Mouse (Mus musculus) CH12.LX (cell line): Measurements from ENCODE around the gene Ethe1. TPM values are rescaled to one million over a fixed set of nuclear protein-coding genes. Genes with fewer than 3 reads are reported as not detected.

Source experiments
- DNase-seq: peaks from one replicate; pipeline ENCODE4 v3.0.0-alpha.2; 2013; ENCODE audit errors: extremely low read depth
- H3K27ac ChIP-seq: 2 replicates; pipeline ENCODE4 v1.5.1; 2012; ENCODE audit warnings: low read depth, mild to moderate bottlenecking, control low read depth, moderate library complexity; ENCODE audit not compliant: insufficient read depth
- H3K27me3 ChIP-seq: replicated peaks from 2 replicates; pipeline ENCODE3; 2012; ENCODE audit warnings: inconsistent platforms
- H3K36me3 ChIP-seq, 2 experiments: replicated peaks in 1 of 2; 2 replicates each; pipeline versions ENCODE3 to v1.6.1; 2012; ENCODE audit warnings: inconsistent platforms in 1 of 2, low read length in 1 of 2, mild to moderate bottlenecking in 1 of 2, mixed read lengths in 1 of 2, moderate library complexity in 1 of 2; ENCODE audit not compliant: control insufficient read depth in 1 of 2, insufficient read depth in 1 of 2
- H3K4me1 ChIP-seq, 2 experiments: 2 replicates each; pipeline ENCODE4 v1.6.1; 2012; ENCODE audit warnings: inconsistent platforms in 1 of 2, moderate library complexity in 1 of 2; ENCODE audit not compliant: insufficient read depth in 2 of 2, control insufficient read depth in 1 of 2
- H3K4me2 ChIP-seq: 2 replicates; pipeline ENCODE4 v1.6.1; 2012; ENCODE audit warnings: low read depth, mild to moderate bottlenecking, control low read depth; ENCODE audit not compliant: poor library complexity, insufficient read depth, severe bottlenecking
- H3K4me3 ChIP-seq, 3 experiments: fragments of 150-350 bp in 1 of 3; sonication (generic) in 1 of 3; replicated peaks in 1 of 3; 2 replicates each; pipeline versions ENCODE3 to v1.5.1; 2011 to 2012; ENCODE audit warnings: low read depth in 2 of 3, low read length in 2 of 3, mild to moderate bottlenecking in 2 of 3, moderate library complexity in 2 of 3, control low read depth in 1 of 3, improper control_type of control experiment in 1 of 3, inconsistent platforms in 1 of 3, mixed read lengths in 1 of 3; ENCODE audit not compliant: poor library complexity in 1 of 3
- H3K79me2 ChIP-seq: replicated peaks from 2 replicates; pipeline ENCODE4 v1.6.1; 2012; ENCODE audit warnings: mild to moderate bottlenecking, moderate library complexity; ENCODE audit not compliant: control insufficient read depth, poor library complexity, insufficient read depth, severe bottlenecking; ENCODE audit errors: extremely low read depth
- H3K9ac ChIP-seq: 2 replicates; pipeline ENCODE4 v1.6.1; 2012; ENCODE audit warnings: low read depth, mild to moderate bottlenecking, control low read depth, moderate library complexity; ENCODE audit not compliant: insufficient read depth
- H3K9me3 ChIP-seq: replicated peaks from 2 replicates; pipeline ENCODE3; 2012; ENCODE audit warnings: low read length, inconsistent platforms, mixed read lengths
- BHLHE40 ChIP-seq: IDR thresholded peaks from 2 replicates; pipeline ENCODE4 v1.6.1; 2011; ENCODE audit warnings: mild to moderate bottlenecking, low read depth, low read length, improper control_type of control experiment
- CHD1 ChIP-seq: IDR thresholded peaks from 2 replicates; pipeline ENCODE4 v1.6.1; 2012; ENCODE audit warnings: low read depth, low read length, improper control_type of control experiment, inconsistent platforms
- CHD2 ChIP-seq: IDR thresholded peaks from 2 replicates; pipeline ENCODE4 v1.6.1; 2011; ENCODE audit warnings: low read length, improper control_type of control experiment
- CTCF ChIP-seq, 2 experiments: IDR thresholded peaks in 1 of 2; conservative IDR thresholded peaks in 1 of 2; 2 replicates each; pipeline ENCODE4 v1.5.1; 2011 to 2012; ENCODE audit warnings: low read depth in 2 of 2, low read length in 2 of 2, improper control_type of control experiment in 1 of 2, inconsistent platforms in 1 of 2, mild to moderate bottlenecking in 1 of 2, moderate library complexity in 1 of 2
- E2F4 ChIP-seq: IDR thresholded peaks from 2 replicates; pipeline ENCODE4 v1.6.1; 2011; ENCODE audit warnings: low read depth, low read length, improper control_type of control experiment; ENCODE audit not compliant: insufficient replicate concordance
- EP300 ChIP-seq: IDR thresholded peaks from 2 replicates; pipeline ENCODE4 v1.6.1; 2011; ENCODE audit warnings: low read length, improper control_type of control experiment
- ETS1 ChIP-seq: conservative IDR thresholded peaks from 2 replicates; pipeline ENCODE4 v1.6.1; 2012; ENCODE audit warnings: low read depth, mild to moderate bottlenecking, inconsistent platforms, low read length, improper control_type of control experiment, moderate library complexity
- HCFC1 ChIP-seq: IDR thresholded peaks from 2 replicates; pipeline ENCODE4 v1.6.1; 2012; ENCODE audit warnings: low read depth, mild to moderate bottlenecking, inconsistent platforms, low read length, improper control_type of control experiment
- JUN ChIP-seq: IDR thresholded peaks from 2 replicates; pipeline ENCODE4 v1.6.1; 2011; ENCODE audit warnings: low read depth, mild to moderate bottlenecking, low read length, improper control_type of control experiment, moderate library complexity; ENCODE audit not compliant: insufficient read depth
- KAT2A ChIP-seq: IDR thresholded peaks from 2 replicates; pipeline ENCODE4 v1.6.1; 2012; ENCODE audit warnings: low read length, improper control_type of control experiment, inconsistent platforms; ENCODE audit not compliant: insufficient replicate concordance
- MAFK ChIP-seq: IDR thresholded peaks from 2 replicates; pipeline ENCODE4 v1.6.1; 2011; ENCODE audit warnings: low read length, improper control_type of control experiment; ENCODE audit not compliant: insufficient replicate concordance
- MAZ ChIP-seq: IDR thresholded peaks from 2 replicates; pipeline ENCODE4 v1.6.1; 2012; ENCODE audit warnings: low read depth, mild to moderate bottlenecking, inconsistent platforms, low read length, improper control_type of control experiment, moderate library complexity
- MEF2A ChIP-seq: IDR thresholded peaks from 2 replicates; pipeline ENCODE4 v1.6.1; 2014; ENCODE audit warnings: low read depth, mild to moderate bottlenecking, inconsistent platforms, low read length, improper control_type of control experiment, borderline replicate concordance
- MYC ChIP-seq: IDR thresholded peaks from 2 replicates; pipeline ENCODE4 v1.6.1; 2011; ENCODE audit warnings: low read depth, mild to moderate bottlenecking, improper control_type of control experiment, low read length
- NELFE ChIP-seq: IDR thresholded peaks from 2 replicates; pipeline ENCODE4 v1.6.1; 2011; ENCODE audit warnings: low read depth, low read length, improper control_type of control experiment
- NRF1 ChIP-seq: IDR thresholded peaks from 2 replicates; pipeline ENCODE4 v1.6.1; 2014; ENCODE audit warnings: low read depth, mild to moderate bottlenecking, inconsistent platforms, low read length, improper control_type of control experiment, moderate library complexity
- PAX5 ChIP-seq: IDR thresholded peaks from 2 replicates; pipeline ENCODE4 v1.6.1; 2012; ENCODE audit warnings: low read length, inconsistent platforms, mixed read lengths
- POLR2A ChIP-seq: IDR thresholded peaks from 2 replicates; pipeline ENCODE4 v1.6.1; 2011; ENCODE audit warnings: low read depth, mild to moderate bottlenecking, improper control_type of control experiment, low read length
- POLR2AphosphoS2 ChIP-seq: IDR thresholded peaks from 2 replicates; pipeline ENCODE4 v1.6.1; 2011; ENCODE audit warnings: low read depth, low read length, improper control_type of control experiment
- RAD21 ChIP-seq: IDR thresholded peaks from 2 replicates; pipeline ENCODE4 v1.6.1; 2011; ENCODE audit warnings: low read depth, mild to moderate bottlenecking, low read length, improper control_type of control experiment, moderate library complexity
- RCOR1 ChIP-seq: conservative IDR thresholded peaks from 2 replicates; pipeline ENCODE4 v1.6.1; 2012; ENCODE audit warnings: low read depth, mild to moderate bottlenecking, inconsistent platforms, low read length, improper control_type of control experiment
- SIN3A ChIP-seq: IDR thresholded peaks from 2 replicates; pipeline ENCODE4 v1.6.1; 2012; ENCODE audit warnings: low read length, improper control_type of control experiment, inconsistent platforms
- SMC3 ChIP-seq: IDR thresholded peaks from 2 replicates; pipeline ENCODE4 v1.6.1; 2011; ENCODE audit warnings: low read depth, low read length, improper control_type of control experiment
- TBP ChIP-seq: conservative IDR thresholded peaks from 2 replicates; pipeline ENCODE4 v1.6.1; 2011; ENCODE audit warnings: low read depth, low read length, improper control_type of control experiment
- TCF12 ChIP-seq: IDR thresholded peaks from 2 replicates; pipeline ENCODE4 v1.6.1; 2014; ENCODE audit warnings: low read depth, mild to moderate bottlenecking, inconsistent platforms, low read length, improper control_type of control experiment
- UBTF ChIP-seq: IDR thresholded peaks from 2 replicates; pipeline ENCODE4 v1.6.1; 2012; ENCODE audit warnings: low read depth, mild to moderate bottlenecking, inconsistent platforms, low read length, improper control_type of control experiment, moderate library complexity
- USF1 ChIP-seq: IDR thresholded peaks from 2 replicates; pipeline ENCODE4 v1.6.1; 2014; ENCODE audit warnings: low read depth, mild to moderate bottlenecking, inconsistent platforms, low read length, improper control_type of control experiment
- USF2 ChIP-seq: conservative IDR thresholded peaks from 2 replicates; pipeline ENCODE4 v1.6.1; 2011; ENCODE audit warnings: low read depth, low read length, improper control_type of control experiment
- ZC3H11A ChIP-seq: IDR thresholded peaks from 2 replicates; pipeline ENCODE4 v1.6.1; 2012; ENCODE audit warnings: low read depth, mild to moderate bottlenecking, inconsistent platforms, low read length, improper control_type of control experiment
- ZKSCAN1 ChIP-seq: IDR thresholded peaks from 2 replicates; pipeline ENCODE4 v1.6.1; 2012; ENCODE audit warnings: low read depth, inconsistent platforms, low read length, improper control_type of control experiment, borderline replicate concordance
- ZMIZ1 ChIP-seq: IDR thresholded peaks from 2 replicates; pipeline ENCODE4 v1.6.1; 2012; ENCODE audit warnings: low read depth, mild to moderate bottlenecking, inconsistent platforms, low read length, improper control_type of control experiment
- dilution Hi-C: fragments of 300-500 bp; cut with MboI; formaldehyde crosslinking; loops from 2 replicates; pipeline ENCODE4 v1.14.3; 2020; ENCODE audit warnings: low sequenced_read_pairs; ENCODE audit not compliant: extremely low pct_unique_long_range_greater_than_20kb, extremely low pct_ligation_motif_present
- in situ Hi-C: fragments of 300-500 bp; cut with MboI; formaldehyde crosslinking; loops from 3 replicates; pipeline ENCODE4 v1.14.3; 2019; ENCODE audit warnings: low sequenced_read_pairs, low pct_ligation_motif_present, low pct_unique_long_range_greater_than_20kb, mixed read lengths
- polyA plus RNA-seq: library from polyadenylated mRNA; unstranded; fragments of >175 nt; gene quantifications from 2 replicates; pipeline ENCODE4 v1.2.1, GENCODE M21; 2012; ENCODE audit warnings: low read depth; ENCODE audit not compliant: insufficient read length
- total RNA-seq, 2 experiments: library from RNA; depleted of rRNA; stranded (reverse); fragments of 300-350 nt in 1 of 2; fragments of >200 nt in 1 of 2; gene quantifications; 2 replicates each; pipeline ENCODE4 v1.2.3; 2012 to 2014

Ethe1 gene
- total and polyA plus RNA-seq, 3 experiments, result 22.8 to 32.0 (median 24.1) TPM

DNA sequence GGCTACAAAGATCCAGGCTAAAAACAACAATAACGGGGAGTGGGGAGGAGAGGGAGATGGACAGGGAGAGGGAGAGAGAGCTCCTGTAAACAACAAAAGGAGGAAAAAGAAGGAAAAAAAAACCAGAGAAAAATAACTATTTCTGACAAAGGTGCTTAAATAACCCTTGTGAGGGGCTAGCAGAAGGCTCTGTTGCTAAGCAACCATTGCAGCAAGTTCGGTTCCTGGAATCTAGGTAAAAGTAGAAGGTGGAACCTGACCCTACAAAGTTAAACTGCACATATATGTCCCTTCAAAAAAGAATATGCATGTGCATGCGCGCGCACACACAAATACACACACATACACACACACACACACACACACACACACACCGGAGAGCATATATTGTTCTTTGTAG, 5.4 kb downstream of the Ethe1 start:
- Histone ChIP-seq H3K4me3 (no peak overlapping the region), H3K4me1 (peaks cover 6 to 37% of the 10 kb centered on the region in 2 experiments), H3K9ac (no peak overlapping the region), H3K79me2 (no peaks in the 10 kb centered on the region), H3K27me3 (no peaks in the 10 kb centered on the region), H3K9me3 (no peaks in the 10 kb centered on the region), H3K4me2 (no peak overlapping the region), H3K36me3 (peaks cover 0 to 18% of the 10 kb centered on the region in 2 experiments), H3K27ac (no peak overlapping the region)
- no peak for TF ChIP-seq E2F4
- TF ChIP-seq RCOR1, result no peak
- TF ChIP-seq MYC, result no peak
- no peak for TF ChIP-seq MAZ
- no peak for TF ChIP-seq USF1
- no peak for TF ChIP-seq NELFE
- no peak for TF ChIP-seq UBTF
- no peak for TF ChIP-seq SMC3
- TF ChIP-seq CHD2, result no peak
- TF ChIP-seq BHLHE40, result no peak
- dilution Hi-C loops (no loop called here), in situ Hi-C loops (loop anchor here (10.0 kb wide), 1 partner anchor 58 kb away; the partner anchor contains the start of gene Irgq)
- DNase-seq, result no peak

DNA sequence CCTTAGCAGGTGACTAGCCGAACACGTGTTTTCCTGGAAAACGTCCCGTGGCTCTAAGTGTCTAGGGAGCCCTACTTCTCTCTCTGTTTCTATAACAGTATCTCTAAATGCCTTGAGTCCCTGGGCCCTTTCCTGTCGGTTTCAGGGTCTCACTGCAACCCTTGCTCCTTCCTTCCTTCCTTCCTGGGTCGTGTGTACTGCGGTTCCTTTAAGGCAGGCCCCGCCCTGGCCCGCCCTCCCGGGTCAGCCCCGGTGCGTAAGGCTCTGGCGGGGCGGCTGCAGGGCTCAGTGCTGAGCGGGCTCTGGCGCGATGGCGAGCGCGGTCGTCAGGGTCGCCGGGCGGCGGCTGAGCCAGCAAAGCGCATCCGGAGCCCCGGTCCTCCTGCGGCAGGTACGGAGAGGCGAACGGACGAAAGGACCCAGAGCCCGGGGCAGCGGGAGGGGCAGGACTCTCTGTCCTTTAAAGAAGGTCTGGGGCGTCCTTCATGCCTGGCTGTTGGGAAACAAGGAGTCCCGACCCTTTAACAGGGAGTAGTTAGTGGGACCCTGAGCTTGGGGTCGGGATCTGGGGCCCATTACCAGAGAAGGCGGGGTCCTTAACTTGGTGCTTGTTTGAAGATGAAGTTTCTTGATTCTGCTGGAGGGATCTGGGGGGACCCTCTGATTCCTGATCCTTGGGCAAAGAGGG, 6.4 kb downstream of the Ethe1 start:
- dilution Hi-C loops, result no loop called here
- no peaks in the 10 kb centered on the region for H3K9me3 ChIP-seq
- H3K4me1 ChIP-seq, result peaks cover 6 to 37% of the 10 kb centered on the region in 2 experiments
- in situ Hi-C loops, result loop anchor here (10.0 kb wide), 1 partner anchor 59 kb away; the partner anchor contains the start of gene Irgq
- H3K4me3 ChIP-seq, result peak overlapping the region; percentile 58 to 69 (median 66)
- peak overlapping the region; percentile 44 for H3K9ac ChIP-seq
- H3K4me2 ChIP-seq, result peak overlapping the region; percentile 31
- no peak overlapping the region for H3K27ac ChIP-seq
- DNase-seq, result peak; percentile 62
- no peaks in the 10 kb centered on the region for H3K27me3 ChIP-seq
- H3K36me3 ChIP-seq, result peaks cover 0 to 22% of the 10 kb centered on the region in 2 experiments
- no peaks in the 10 kb centered on the region for H3K79me2 ChIP-seq
- 0 out of 2 replicates have a peak, but pooled peaks have one; percentile 7 for TF ChIP-seq NRF1
- TF ChIP-seq NELFE, result peak; percentile 60
- no peak for TF ChIP-seq PAX5
- no peak for TF ChIP-seq TBP
- peak; percentile 61; the same call in 1 of the 2 replicates for TF ChIP-seq ZMIZ1
- peak; percentile 6; the same call in 1 of the 2 replicates for TF ChIP-seq SMC3
- TF ChIP-seq MAZ, result no peak
- TF ChIP-seq CHD1, result no peak
- TF ChIP-seq JUN, result no peak
- no peak for TF ChIP-seq MAFK
- TF ChIP-seq RAD21, result no peak
- TF ChIP-seq CHD2, result no peak
- no peak for TF ChIP-seq ETS1
- TF ChIP-seq POLR2A, result peak; percentile 88
- no peak for TF ChIP-seq MEF2A
- TF ChIP-seq ZKSCAN1, result no peak
- TF ChIP-seq KAT2A, result no peak
- no peak for TF ChIP-seq CTCF (conservative IDR thresholded peaks at IDR 0.05 in 1 of 2, IDR thresholded peaks at IDR 0.05 in 1 of 2; ENCODE audit: low read depth in 2 of 2, low read length in 2 of 2)
- no peak for TF ChIP-seq ZC3H11A
- TF ChIP-seq SIN3A, result no peak
- TF ChIP-seq USF2, result no peak
- peak; percentile 32; the same call in 1 of the 2 replicates for TF ChIP-seq POLR2AphosphoS2
- peak; percentile 31; the same call in 1 of the 2 replicates for TF ChIP-seq HCFC1
- TF ChIP-seq EP300, result no peak
- TF ChIP-seq RCOR1, result no peak
- TF ChIP-seq MYC, result no peak
- peak; percentile 56; the same call in 1 of the 2 replicates for TF ChIP-seq TCF12
